Mouse (Mus musculus) cerebellum, adult 11 months (tissue): ENCODE data around the gene Armc8.

ENCODE experiments used
- DNase-seq: peaks from one replicate; pipeline ENCODE4 v3.0.0; 2022

Armc8 gene

DNA sequence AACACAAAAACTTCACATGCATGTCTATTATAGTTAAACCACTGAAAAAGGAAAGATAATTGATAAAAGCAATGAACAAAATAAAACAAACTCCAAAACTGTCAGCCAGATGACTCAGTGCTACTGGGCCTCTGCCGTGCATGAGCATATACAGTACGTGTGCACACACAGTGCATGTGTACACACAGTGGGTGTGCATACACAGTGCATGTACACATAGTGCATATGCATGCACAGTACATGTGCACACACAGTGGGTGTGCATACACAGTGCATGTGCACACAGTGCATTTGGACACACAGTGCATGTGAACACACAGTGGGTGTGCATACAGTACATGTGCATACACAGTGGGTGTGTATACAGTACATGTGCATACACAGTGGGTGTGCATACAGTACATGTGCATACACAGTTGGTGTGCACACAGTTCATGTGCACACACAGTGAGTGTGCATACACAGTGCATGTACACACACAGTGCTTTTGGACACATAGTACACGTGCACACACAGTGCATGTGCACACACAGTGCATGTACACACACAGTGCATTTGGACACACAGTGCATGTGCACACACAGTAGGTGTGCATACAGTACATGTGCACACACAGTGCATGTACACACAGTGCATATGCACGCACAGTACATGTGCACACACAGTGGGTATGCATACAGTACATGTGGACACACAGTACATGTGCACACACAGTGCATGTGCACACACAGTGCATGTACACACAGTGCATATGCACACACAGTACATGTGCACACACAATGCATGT is 126.9 kb downstream of the Armc8 start:
- DNase-seq: no peak

DNA sequence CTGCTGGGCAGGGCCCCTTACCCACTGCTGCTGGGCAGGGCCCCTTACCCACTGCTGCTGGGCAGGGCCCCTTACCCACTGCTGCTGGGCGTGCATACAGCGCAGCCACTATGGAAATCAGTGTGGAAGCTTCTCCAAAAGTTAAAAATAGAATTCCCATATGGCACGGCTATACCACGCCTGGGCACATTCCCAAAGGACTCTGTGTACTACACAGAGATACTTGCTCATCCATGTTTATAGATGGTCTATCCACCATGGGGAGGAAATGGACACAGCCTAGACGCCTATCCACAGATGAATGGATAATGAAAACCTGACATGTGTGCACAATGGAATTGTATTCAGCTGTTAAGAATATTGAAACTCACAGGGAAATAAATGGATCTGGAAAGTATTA is 127.8 kb downstream of the Armc8 start:
- no peak for DNase-seq

DNA sequence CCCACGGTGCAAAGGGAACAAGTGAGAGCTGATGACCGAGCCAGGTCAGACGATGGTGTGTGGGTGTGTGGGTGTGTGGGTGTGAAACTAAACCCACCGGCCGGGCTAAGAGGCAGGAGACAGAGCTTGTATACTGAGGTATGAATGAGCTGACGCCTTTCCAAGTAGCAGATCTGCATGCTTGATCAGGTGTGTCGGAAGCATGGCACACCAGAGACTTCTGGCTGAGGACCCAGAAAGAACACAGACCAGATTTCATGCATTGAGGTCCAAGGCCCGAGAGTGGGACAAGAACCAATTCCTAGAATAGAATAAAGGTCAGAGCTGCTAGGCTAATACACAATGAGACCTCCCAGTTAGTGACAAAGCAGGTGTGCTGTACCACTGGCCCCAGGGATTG is 129.6 kb downstream of the Armc8 start:
- DNase-seq: no peak

DNA sequence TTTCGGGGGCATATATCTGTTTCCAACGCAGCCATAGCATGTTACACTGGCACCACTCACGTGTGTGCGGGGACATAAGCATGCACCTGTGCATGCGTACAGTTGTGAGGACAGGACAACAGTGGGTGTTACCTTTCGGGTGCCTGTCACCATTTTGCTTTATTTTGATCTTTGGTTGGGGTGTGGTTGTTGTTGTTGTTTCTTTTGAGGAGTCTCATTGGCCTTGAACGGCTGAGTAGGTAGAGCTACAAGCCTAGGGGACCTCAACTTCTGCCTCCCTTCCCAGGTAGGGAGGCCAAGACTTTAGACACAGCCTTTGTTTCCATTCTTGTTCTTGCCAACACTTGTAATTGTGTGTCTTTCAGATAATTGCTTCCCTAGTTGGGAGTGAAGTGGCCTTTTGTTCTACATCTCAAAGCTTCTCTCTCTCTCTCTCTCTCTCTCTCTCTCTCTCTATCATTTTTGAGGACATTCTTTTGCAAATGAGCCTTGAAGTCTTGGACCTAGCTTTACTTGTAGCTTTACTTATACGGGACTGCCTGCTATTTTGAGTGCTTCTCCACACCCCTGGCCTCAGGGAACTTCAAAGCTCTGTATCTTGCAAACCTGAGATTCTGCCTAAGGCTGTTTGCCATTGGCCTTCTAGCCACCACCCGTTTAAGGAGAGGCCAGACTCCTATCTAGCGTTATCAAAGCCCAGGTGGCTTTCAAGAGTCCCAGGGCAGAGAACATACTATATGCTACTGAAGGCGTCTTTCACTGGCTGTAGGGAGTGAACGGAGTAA is 130.7 kb downstream of the Armc8 start:
- no peak for DNase-seq

DNA sequence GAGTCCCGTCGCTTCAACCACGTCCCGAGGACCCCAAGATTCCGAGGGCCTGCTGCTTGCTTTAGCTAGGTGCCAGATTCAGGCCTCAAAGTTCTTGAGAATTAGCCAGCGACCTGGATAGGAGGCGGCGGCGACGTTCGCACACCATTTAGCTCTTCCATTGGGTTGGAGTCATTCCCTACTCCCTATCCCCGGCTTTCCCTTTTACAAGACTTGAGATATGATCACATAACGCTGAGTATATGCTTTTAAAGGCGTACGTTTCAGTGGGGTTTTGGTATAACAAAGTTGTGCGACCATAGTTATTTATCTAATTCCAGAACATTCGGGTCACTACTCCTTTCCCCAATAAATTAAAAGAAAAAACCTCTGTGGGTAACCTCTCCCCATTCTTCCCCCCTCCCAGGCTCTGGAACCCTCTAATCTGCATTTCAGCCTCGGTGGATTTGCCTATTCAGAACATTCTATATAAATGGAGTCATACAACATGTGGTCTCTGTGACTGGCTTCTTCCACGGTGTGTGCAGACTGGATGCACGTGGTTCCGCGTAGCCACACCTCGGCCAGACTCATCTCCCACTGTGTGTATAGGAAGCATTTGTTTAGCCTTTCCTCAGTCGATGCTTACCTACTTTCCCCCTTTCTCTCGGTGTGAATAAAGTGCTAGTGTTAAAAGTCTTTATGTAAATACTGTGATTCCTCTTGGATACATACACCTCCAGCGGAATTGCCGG is 131.5 kb downstream of the Armc8 start, which contains the start of gene Mras:
Gene Mras, minus strand, starts transcription at position 351 of the 734 bp plus-strand sequence.
- DNase-seq: no peak

DNA sequence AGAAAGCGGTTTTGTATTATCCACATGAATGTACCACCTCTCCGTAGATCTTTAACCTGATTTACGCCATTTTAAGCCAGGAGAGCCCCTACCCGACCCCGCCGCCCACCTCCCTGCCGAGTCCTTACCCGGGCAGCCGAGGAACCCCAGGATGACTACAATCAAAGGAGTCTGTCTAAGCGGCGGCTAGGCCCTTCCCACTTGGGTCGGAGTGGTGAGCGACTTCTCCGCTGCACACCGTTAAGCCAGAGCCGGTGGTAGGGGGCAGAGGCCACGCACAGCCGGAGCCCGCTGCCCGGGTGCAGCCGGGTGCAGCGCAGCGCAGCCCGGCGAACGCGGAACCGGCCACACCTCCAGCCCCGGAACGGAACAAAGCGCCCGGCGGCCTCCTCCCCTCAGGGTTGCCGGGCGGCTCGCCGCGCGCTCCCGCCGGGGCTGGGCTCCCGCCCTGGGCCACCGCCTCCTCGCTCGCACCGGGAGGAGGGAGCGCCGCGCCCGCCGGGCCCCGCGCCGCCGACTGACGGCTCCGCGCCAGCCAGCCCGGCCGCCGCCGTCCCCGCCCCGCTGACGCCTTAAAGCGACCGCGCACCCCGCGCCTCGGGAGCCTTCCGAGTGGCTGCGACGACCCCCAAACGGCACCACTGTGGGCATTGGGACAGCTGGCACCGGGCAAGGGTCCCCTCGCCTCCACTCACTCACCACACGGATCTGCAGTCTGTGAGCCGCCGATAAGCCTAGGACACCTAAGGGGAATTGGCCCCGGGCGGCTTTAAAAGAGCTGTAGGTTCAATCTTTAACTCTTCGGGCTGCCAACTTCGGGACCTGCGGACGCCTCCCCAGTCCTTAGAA is 132.3 kb downstream of the Armc8 start:
- peak; percentile 80 for DNase-seq

DNA sequence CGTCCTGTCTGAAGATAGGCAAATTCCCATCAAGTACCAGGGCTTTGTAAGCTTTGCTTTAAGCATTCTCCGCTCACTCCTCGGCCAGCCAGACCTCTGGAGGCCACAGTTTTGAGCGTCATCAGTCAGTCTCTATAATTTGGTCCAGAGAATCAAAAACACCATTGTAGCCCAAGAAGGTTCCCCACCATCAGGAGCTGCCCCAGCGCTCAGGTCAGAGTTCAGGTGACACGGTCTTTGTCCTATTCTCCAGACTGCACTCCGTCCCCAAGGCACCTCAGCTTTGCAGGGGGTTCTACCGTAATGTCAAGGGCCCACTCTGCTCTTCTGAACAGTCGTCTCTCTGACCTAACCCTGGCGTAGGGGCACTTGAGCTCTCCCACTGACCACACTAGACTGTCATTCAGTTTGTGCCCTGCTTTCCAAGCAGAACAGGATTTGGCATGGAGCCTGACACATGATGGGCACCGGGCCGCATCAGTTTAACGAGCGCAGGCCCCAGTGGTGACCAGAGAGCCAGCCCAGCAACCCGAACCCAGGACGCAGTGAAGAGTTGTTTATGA is 133.0 kb downstream of the Armc8 start:
- peak; percentile 52 for DNase-seq

DNA sequence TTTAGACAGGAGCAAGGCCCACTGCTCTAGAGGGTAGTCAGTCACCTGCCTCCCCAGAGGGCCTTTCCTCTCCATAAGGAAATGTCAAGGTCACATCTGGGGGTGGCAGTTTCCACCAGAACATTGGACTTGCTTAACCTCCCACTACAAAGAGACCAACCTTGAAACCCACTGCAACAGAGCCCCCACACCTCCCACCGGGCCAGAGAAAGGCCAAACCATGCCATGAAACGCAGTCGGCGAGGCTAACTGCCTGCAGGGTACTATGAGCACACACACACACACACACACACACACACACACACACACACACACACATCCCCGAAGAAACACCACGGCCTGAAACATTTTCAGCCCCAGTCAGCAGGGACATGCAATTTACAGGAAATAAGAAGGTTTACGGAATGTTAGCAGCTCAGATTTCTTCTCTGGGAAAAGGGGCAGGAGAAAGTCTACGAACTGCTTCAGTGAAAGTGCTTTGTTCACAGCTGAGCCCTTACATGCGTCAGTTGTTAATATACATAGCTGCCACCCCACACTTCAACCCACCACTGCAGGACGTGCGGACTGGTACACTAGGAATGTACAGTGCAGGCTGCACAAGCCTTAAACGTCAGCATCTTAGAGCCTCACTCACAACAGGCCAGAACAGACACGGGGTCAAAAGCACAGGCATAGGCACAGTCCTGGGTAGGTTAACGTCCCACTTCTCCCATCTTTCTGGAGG is 133.6 kb downstream of the Armc8 start:
- DNase-seq: no peak

DNA sequence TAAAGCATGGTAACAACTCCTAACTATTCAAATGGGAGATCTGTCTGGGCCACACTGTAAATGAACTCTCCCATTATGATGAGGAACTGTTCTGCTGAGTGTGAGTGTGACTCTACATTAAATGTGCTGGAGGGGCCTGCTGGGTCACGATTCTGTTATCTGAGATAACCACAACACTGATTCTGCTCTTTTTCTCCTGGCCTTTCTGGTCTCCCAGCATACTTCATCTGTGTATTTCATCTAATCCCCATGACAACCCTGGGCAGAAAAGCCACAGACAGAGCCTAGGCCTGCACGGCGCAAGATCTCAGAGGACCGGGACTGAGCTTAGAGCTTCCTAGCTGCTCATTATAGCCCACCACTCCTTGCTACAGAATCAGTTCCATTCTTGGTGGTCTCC is 136.2 kb downstream of the Armc8 start:
- no peak for DNase-seq

DNA sequence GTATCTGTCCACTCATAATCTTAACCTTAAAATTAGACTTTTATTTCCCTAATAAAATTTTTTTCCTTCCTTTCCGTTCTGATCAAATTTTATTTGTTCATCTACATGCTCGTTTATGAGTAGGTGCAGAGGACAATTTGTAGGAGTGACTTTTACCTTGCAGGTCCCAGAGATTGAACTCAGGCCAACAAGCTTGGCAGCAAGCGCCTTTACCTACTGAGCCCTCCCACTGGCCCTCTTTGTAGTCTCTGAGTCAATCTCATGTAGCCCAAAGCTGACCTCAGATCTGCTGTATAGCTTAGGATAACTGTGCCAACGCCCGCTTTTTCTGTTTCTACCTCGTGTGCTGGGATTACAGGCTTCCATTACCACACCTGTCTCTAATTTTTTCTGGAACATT is 136.7 kb downstream of the Armc8 start:
- peak; percentile 46 for DNase-seq

DNA sequence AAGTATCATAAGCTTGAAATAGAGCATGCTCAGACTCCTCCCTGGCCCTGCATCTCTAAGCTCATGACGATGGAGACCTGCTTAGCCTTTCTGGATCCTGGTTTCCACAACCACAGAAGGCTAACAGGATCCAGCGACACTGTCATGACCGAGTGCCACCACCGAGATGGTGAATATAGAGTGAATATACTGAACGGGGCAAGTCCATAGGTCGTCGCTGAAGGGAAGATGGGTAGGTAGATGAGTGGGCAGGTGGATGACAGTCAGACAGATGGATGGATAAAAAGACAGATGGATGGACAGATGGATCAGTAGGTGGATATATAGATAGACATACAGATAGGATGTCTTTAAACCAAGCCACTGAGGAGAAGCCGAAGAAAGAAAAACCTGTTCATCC is 137.4 kb downstream of the Armc8 start:
- DNase-seq: no peak

DNA sequence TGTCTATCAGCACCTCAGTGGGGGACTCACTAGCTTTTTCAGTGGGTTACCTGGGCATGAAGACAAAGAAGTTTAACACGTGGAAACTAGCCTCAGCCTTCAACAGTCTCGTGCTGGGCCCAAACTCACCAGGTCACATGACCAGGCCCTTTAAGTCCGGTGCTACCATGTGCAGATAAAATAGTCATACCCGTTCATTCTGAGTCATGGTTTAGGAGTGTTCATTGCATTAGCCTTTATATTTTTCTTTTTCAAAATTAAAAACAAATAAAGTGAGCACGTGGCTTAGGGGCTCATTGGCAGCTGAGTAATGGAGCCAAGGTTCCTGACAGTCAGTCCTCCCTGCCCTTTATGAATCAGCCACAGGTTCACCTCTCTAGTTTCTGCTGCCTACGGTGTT is 137.9 kb downstream of the Armc8 start:
- DNase-seq: no peak

DNA sequence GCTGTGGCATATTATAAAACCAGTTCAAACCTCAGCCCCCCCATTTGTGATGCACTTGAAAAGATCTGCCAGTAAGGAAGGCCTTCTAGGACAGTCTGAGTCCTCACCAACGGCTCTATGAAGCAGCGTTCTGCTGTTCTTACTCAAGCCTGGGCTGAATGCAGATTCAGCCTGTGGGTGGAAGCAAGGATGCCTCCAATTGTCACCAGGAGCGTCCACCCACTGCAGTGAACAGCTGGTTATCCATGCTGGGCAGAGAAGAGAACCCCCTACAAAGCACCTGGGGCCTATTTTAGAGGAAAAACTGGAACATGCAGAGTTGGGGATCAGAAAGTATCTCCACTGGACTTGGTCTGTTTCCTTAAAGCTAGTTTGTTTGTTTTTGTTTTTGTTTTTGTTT is 138.9 kb downstream of the Armc8 start:
- no peak for DNase-seq

DNA sequence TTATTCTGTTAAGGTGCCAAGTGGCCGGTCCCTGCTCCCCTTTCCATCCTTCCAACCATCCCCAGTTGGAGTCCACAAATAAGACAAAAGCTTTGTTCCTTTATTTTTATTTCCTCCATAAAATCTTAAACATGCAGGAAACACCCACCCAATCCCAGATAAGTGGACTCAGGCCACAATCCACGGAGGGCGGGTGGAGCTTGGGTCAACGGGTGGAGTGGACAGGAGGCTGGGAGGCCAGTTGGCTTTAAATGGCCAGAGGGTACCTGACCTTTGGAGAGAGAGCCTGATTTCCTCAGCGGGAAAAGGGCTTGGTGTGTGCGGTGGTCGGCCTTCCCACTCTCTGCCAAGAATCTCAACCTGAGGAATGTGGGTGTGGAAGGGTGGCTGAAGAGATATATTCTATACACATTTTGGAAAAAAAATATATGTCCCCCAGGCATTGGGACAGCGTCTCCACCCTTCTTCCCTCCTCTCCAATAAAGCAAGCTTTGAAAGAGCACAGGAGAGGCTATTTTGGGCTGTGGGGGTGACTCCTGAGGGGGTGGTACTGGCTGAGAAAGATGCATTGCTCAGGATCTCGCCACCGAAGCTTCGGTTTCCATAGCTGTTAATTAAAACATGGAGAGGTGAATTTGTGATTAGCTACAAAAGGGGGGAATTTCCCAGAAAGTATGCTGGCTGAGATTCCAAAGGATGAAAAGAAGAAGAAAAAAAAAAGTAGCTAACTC is 139.9 kb downstream of the Armc8 start:
- DNase-seq: no peak
